Mouse (Mus musculus): ENCODE results near the gene Itk. TPM values are rescaled to one million over a fixed set of nuclear protein-coding genes. Genes with fewer than 3 reads are reported as not detected.

The Itk gene
- total RNA-seq, 4 experiments from 2014 or later, result 0.14 to 0.22 (median 0.17) TPM

DNA sequence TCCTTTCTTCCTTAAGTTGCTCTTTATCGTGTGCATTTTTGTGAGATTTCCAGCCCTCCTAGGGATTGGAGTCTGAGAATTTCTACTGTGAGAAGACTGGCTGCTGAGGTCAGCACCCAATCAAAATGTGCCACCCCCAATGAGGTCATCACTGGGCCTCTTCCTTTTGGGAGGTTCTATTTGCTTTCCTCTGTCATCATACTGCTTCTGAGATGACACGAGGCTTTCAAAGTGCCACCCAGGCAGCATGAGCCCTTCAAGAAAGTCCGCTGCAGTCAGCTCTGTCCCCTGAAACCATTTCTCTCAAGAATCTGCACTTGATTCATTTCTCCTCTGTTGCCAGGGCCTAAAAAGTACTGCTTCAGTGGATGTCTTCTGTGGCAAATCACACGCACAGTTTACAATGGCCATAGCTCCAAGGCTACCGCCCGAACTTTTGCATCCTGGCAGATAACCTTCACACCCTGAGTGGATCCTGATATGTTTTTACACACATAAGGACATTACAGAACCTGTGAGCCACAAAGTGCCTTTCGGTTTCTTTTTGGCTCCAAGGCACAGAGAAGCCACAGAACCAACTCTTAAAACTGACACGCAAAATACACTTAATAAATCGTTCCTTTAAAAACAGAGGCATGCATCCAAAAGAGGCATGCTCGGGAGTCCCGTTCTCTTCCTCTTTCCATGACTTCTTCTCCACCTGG is 80.9 kb downstream of the Itk start:
- DNase-seq (ENCODE audit: low spot score), result no peak

DNA sequence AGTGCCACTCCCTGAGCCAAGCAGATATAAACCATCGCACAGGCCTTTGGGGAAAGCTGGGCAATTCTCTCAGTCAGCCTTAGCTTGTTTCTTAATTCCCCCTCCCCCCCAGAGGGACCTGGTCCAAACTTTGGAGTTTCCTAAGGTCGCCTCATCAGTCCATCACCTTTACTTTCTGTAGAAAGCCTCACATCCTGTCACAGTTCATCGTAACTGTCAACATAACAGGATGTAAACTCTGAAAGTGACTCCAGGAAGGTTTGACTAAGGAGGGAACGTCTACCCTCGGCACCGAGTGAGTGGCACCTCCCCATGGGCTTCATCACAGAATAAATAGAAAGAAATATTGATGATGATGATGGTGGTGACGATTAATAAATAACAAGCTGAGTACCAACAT is 81.5 kb downstream of the Itk start:
- no peak for DNase-seq (ENCODE audit: low spot score)

DNA sequence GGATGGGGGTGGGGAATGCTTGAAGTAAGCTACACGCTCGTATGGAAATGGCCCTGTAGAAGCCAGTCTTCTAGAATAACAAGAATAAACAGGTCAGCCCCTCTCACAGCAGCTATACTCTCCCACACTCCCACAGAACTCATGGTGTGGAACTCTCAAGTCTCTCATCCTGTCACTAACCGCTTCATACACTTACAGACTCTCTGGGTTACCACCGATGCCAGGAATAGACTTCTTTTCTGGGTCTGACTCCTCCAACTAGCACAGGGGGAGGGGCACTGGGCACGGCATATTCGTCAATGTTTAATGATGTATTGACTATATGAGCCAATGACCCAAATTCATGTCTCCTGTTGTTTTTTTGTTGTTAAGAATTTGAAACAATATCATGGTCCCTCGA is 82.5 kb downstream of the Itk start:
- DNase-seq (ENCODE audit: low spot score), result no peak

DNA sequence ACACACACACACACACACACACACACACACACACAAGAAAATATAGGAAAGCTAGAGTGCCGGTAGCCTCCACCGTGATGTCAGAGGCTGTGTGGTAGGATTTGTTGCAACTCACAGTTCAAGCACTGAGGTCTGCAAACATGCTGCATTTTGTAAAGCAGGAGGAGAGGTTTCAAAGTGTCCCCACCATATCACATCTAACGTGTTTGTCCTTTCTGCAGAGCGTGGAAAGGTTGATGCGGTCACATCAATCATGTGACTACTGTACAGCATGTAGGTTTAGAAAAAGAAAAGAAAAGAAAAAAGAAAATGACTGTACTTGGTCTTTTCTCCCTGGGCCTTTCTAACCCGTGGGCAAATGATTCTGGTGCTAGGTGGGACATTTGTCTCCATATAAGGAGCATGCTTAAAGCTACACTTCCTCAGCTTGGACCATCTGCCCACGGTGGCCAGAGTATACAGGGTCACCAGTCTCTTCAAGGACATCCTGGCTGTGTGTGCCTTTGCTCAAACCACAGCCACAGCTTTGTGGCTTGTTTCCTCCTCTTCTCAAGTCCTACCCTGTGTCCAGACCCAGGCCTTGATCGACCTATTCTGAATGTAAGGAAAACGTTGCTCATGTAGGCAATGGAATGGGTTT is 83.3 kb downstream of the Itk start:
- DNase-seq (ENCODE audit: low spot score), result no peak

DNA sequence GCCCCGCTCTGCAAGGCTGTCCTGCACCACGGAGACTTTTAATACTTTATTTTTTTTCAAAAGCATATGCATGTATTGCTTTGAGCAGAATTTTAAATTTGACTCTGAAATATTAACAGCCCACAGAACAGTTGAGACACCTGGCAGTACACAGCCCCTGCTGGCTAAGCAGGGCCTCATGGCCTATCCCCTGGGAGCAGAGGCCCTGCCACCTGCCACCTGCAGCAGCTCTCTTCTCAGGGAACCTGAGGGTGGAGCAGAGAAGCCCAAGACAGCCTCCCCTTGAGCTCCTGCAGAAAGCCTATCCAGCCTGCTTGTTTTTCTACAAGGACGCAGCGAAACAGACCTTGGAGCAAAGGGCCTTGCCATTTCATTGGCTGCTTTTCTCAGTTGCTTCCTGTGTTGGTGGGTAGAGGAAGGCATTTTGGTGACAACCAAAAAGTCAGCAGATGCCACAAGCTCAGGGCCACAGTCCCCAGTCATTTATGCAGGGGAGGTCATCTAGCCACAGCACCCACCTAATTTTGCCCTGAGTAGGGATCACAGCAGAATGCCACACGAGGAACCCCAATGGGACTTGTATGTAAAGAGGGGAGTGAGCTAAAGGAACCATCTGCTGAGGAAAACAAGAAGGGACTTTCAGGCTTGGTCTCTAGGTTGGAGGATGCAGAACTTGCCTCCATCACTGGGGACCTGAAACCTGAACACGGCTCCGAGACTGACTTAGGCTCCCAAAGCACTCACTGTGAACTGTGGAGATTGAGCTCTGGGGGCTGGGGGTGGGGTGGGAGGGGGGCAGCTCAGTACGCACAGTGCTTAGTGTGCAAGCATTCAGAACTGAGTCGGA is 84.2 kb downstream of the Itk start:
- DNase-seq (ENCODE audit: low spot score), result no peak

DNA sequence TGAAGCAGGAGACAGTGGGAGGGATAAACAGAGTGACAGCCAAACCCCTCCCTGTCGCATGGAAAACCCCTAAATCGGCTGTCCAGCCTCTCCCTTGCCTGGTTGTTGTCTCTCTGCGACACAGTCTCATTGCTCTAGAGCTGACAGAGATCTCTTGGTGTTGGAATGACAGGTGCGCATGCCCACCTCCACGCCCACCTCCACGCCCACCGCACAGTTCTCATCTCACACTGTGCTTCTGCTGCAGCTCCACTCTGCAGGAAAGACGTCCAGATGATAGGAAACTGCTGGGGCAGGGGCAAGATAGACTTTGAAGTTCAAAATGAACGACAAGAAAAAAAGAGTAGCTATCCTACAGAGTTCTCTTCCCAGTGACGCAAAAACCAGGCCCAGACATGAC is 85.2 kb downstream of the Itk start:
- DNase-seq (ENCODE audit: low spot score), result no peak

DNA sequence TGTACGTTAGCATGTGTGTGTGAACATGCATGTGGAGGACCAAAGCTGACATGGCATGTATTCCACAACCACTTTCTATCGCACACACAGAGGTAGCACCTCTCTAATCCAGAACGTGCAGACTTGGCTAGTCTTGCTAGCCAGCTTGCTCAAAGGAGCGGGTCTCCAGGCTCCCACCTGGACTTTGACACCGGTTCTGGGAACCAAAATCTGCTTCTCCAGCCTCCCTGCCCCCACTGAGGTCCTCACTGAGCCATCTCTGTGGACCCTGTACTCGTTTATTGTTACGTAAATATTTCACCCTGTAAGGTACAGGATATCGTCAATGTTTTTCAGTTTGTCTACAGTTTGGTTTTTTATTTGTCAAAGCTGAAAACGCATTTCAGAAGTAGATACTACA is 86.8 kb downstream of the Itk start:
- DNase-seq (ENCODE audit: low spot score), result no peak

DNA sequence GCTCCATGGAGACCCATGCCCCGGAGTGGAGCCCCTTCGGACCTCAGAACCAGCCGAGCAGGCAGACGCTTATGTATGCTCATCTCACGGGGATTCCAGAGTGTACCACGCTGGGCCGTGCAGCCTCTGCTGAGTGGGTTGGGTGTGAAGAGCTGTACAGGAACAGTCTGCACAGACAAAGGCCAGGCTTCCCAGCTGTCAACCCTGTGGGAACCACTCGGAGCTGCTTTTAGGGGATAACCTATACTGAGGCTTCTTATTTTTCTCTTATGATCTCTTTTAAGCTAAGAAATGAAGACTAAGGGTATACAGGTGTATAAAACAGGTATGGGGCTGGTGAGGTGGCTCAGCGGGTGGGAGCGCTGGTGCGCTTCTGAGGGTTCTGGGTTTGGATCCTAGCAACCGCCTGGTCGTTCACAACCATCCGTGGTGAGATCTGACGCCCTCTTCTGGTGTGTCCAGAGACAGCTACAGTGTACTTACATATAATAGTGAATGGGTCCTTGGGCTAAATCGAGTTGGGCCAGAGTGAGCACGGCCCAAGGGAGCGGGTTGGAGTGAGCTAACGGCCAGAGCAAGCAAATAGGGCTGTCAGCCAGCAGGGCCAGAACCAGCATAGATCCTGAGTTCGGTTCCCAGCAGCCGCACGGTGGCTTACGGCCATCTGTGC is 87.6 kb downstream of the Itk start:
- no peak for DNase-seq (ENCODE audit: low spot score)

DNA sequence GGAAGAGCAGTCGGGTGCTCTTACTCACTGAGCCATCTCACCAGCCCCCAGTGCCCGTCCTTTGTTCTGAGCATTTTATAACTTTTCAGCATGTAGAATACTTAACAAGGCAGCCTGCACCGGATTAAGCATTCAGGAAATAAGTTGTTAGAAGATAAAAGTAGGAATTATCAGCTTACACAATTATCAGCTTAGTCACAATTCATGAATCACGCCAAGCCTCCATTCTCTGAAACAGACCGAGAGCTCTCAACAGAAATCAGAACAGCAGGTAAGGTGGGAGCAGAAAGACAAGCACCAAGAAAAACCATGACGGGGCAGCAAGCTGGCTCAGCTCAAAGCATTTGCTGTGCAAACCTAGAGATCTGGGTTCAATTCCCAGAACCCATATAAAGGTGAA is 89.4 kb downstream of the Itk start:
- DNase-seq (ENCODE audit: low spot score), result no peak

DNA sequence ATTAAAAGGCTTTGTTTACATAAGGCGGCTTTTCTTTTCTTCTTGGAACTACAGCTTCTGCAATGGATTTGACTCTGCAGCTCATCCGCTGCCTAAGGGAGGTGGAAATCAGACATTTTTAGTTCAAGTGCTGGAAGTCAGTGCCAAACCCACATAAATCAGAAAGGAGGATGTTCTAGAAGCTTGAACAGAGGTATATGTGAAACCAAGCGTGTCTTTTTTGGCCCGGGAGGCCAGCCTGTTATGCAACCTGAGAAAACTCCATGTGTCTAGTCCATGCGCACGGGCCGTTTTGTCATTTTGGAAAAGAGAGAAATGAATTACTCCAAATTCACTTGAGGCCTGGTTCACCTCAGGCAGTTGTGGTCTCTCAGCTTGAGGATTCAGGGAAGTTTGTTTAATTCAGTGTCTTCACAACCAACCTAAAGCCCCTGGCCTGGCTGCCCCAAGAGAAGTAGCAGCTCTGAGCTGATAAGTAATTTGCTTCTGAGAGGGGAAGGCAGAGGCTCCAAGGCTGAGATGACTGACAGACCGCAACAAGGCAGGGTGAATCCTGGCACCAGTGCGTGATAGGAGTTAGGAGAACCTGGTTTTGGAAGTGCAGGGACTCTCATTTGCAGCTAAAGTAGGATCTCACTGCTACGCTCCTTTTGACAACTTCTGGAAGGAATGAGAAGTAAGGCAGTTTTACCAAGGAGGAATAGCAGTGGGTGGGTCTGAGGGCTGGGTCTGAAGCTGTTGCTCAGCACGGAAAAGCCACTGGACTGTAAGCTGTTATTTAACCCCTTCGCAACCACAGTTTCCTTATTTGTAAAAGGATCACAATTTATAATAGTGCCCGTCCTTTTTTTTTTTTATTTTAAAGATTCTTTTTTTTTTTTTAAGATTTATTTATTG is 90.2 kb downstream of the Itk start:
- DNase-seq (ENCODE audit: low spot score), result no peak

DNA sequence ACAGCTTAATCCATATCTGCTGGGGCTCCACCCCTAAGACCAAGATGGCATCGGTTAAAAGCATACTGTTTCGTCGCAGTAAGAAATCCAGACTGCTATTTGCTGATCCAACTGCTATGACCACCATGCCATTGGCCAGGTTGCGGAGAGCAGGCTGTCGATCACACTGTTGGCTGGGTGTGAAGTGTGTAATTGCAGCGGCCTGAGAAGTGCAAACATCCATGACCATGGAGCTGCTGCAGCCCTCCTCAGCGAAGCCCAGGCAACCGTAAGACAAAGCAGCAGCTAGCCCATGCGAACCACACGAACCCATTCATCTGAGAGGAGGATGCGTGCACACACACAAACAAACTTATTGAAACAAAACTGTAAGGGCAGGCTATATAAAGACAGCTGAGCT is 94.9 kb downstream of the Itk start:
- DNase-seq (ENCODE audit: low spot score), result no peak

DNA sequence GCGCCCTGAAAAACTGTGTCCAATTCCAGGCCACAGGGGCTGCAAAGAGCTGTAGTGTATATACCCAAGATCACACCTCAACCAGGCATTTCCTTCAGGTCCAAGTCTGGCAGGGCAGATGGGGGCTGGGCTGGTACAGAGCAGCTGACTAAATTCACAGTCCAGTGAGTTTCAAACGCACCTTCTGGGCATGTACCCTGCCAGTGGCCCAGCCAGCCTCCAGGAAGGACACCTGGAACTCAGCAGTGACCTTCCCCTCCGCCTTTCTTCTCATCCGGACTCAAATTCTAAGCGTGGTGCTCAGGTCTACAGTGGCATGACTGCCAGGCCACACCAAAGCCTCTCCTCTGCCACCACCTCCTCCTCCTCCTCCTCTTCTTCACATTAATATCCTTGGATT is 95.8 kb downstream of the Itk start:
- no peak for DNase-seq (ENCODE audit: low spot score)

DNA sequence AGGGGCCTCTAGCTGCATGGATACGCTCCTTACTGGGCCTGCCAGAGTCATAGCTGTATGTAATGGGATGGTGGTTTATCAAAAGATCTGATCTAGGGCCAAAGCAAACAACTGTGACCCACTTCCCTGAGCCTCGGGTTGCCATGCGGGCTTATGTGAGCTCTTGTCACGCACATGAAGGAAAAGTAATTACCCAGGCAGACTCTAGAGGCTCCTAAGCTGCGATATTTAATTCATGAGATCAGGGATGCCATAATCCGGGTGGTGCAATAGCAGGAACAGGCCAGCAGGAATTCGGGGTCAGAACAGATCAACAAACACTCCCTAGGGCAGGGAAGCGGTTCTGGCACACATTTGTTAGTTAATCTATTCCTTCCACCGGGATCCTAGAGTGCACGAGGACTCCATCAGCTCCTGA is 98.3 kb downstream of the Itk start:
- no peak for DNase-seq (ENCODE audit: low spot score)

DNA sequence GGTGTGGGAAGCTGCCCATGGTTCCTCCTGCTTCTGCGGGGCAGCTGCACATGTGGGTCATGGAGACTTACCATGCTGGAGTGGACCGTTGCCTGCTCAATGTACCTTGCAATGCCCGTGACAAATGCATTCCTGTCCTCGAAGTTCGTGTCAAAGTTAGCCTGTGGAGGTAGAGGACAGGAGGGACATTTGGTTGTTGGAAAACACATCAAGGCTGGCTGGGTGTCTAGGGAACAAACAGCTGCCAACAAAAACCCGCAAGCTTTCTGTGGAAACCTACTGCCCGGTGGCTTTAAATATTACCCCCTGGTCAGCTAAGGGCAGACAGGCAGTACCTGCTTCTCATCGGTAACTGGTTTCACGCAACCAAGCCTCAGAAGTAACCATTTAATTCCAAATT is 99.8 kb downstream of the Itk start:
- DNase-seq (ENCODE audit: low spot score), result no peak

DNA sequence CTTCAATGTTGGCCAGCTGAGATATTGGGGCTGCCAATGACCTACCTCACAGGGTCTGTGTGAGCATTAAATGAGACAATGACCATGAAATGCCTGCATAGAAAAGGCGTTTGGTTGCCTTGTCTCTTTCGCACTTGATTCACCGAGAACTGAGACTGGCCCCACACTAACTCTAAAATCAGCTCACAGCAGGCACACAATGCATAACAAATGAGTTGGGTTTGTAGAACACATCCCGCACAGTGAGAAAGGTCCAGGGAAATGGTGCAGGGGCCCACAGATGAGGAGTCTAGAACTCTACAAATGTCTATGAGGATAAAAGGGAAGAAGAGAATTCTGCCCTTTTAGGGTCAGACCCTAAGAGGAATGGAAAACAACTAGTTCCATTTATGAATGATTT is 100.3 kb downstream of the Itk start:
- DNase-seq (ENCODE audit: low spot score), result no peak

DNA sequence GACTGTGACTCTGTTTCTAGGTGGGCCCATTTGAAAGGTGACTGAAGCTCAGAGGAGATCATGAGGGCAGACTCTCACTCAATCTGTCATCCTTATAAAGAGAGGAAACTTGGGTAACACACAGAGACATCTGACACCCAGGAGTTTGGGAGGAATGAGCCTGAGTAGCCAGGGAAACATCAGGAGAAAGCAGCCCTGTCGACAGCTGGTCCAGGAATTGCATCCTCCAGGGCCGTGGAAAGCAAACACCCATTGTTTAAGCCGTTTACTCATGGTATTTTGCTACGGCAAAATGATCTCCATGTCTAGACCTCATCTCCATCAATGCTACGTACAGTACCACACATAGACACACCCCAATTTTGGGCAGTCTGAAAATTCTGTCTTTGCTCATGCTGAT is 101.2 kb downstream of the Itk start:
- DNase-seq (ENCODE audit: low spot score), result no peak

DNA sequence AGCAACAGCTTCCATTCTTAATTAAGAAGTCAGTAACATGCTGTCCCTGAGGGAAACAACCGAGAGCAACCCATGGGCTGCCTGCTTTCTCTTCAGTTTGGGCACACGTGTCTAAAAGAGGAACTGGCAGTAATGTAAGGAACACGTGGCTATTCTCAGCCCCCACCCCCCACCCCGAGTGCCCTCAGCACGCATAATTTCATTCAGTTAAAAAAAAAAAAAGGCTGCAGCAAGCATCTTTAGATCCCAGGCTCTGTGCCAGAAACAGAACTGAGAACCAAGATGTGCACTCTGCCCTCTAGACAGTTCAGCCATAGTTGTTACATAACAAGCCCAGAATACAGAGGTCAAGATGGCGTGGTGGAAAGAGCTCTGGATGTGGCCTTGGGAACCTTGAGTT is 102.5 kb downstream of the Itk start:
- DNase-seq (ENCODE audit: low spot score), result no peak

DNA sequence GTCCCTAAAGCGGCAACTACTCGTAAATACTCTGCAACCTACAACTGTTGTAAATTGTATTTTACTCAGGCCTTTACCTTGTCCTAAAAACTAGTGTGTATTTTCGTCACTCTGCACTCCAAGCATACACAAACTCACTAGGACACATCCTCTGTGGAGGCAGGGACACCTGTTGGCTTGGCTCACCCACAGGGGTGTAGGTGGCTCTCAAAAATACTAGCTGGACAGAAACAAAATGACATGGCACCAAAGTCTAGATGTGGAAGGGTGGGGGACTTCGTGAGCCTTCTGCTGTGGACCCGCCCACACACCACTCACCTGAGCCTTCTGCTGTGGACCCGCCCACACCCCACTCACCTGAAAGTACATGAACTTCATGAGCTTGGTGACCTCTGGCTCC is 105.5 kb downstream of the Itk start:
- no peak for DNase-seq (ENCODE audit: low spot score)

DNA sequence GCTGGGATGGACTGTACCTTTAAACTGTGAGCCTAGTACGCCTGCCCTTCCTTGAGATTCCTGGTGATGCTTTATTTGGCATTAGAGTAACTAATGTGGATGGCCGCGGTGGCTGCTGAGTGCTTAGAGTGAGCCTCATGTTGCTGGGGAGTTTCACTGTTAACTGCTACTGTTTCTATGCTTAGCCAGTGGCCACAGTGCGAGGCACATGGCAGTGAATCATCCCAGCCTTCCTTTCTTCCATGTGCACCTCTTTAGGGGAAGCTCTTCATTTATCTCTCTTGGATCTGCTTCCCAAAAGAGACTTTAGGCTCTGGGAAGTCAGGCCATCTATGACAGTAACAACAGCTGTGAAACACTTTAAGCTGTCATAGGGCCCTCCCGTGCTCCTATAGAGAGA is 106.7 kb downstream of the Itk start:
- no peak for DNase-seq (ENCODE audit: low spot score)

DNA sequence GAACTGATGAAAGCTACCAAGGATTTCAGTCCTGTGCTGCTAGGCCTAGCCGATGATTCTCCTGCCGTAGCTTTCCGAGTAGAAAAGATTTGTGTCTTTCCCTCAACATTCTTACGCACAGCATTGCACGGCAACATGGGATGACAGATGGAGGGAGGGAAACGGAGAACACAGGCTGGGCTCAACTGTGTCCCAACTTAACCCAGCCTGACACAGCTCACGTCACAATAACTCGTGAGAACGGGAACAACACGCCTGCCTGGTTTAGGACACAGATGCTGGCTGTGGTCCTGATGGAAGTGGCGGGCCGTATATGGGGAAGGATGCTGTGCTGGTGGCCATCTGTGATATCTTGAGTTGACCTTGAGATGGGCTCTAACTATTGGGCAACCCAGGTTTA is 110.6 kb downstream of the Itk start:
- DNase-seq (ENCODE audit: low spot score), result no peak

DNA sequence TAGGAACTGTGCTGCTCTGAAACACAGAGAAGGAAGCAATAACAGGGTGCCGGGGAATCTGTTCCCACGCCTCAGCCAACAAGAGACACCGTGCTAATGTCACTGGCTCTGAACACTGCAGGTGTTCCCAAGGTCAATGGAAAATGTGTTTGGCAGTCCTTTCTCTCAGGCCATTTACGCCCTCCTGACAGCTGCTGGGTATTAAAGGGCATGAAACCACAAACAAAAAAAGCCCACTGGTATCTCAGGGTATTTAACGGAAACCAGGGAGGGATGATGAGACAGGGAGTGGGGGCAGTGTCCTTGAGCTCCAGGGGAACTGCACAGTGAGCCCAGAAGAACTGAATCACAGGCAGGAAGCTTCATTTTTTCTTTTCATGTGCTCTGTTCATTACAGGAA is 111.2 kb downstream of the Itk start:
- no peak for DNase-seq (ENCODE audit: low spot score)
